Mouse (Mus musculus): ENCODE measurements at regions not wholly inside any gene's neighbourhood (a gene's known extent, or its start where the extent isn't known, plus 50 kb on each side); places are given as distances from the start of the nearest gene placed in this dataset.
A peak's percentile ranks its signal among the peaks of the same experiment; 100 is the strongest.

DNA sequence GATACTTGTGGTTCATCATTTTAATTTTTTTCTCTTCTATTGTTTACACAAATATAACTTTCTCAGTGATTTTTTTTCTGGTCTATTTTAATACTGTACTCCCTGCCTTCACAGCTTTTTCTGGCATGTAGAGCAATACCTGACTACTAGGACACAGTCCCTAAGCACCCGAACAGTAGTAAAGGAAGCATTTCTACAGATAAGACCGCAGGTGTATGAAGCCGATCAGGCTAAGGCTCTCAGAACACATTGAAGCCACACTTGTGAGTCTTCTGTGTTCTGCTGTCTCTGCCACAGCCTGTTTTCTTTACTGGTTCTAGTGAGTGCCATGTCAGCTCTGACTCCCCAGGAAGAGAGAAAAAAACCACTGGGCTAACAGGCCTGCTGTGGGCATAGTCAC, 102.2 kb upstream of the Peli1 start:
- Histone ChIP-seq H3K4me1 (no peaks in the 10 kb centered on the region), H3K4me3 (replicated peaks) (no peak overlapping the region), H3K4me2 (no peak overlapping the region), H3K27ac (no peak overlapping the region), H3K9me3 (no peaks in the 10 kb centered on the region), H3K27me3 (replicated peaks) (no peaks in the 10 kb centered on the region), H3K9ac (no peak overlapping the region), H3K36me3 (no peaks in the 10 kb centered on the region)
- no peak for ATAC-seq (ENCODE audit: insufficient read depth, low FRiP score, low read depth)
- 79% methylated on average over 3 of the region's 3 CpGs for WGBS

DNA sequence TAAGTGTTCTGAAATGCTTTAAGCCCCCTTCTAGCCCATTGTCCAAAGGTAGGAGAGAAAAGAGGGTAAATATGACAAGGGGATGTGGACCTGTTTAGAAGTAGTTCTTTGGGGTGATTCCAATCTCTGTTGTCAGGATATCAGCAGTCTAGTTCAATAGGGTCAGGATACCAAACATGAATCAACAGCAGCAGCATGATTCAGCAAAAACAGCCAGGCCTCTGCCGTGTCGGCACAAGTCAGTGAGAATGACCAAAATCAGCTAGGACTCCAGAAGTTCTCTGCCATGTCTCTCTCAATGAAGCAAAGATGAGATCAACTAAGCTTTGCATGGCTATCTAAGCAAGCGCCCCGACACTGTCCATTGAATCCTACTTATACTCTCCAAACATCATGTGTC, 97.5 kb upstream of the Peli1 start:
- ATAC-seq (ENCODE audit: insufficient read depth, low FRiP score, low read depth): no peak
- Histone ChIP-seq H3K27ac (no peak overlapping the region), H3K27me3 (replicated peaks) (no peaks in the 10 kb centered on the region), H3K4me2 (no peak overlapping the region), H3K4me1 (no peaks in the 10 kb centered on the region), H3K36me3 (no peaks in the 10 kb centered on the region), H3K9ac (no peak overlapping the region), H3K4me3 (replicated peaks) (no peak overlapping the region), H3K9me3 (no peaks in the 10 kb centered on the region)
- WGBS: 92% methylated on average over 4 of the region's 4 CpGs

DNA sequence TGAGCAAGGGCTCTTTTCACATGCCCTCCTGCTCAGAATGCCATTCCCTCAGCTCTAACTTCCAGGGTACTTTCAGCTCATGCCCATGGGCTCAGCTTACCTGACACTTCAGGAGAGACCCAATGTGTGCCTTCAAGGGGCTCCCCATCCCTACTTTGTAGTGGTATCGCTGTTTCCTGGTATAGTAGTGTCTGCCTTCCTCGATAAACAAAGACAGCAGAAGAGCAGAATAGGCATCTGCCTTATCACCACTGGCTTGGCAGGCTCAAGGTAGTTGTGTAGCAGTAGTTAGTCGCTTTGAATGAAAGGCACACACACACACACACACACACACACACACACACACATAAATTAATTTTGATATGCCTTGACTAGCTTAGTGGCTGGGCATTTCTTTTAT, 89.7 kb upstream of the Peli1 start:
- Histone ChIP-seq H3K9me3 (no peaks in the 10 kb centered on the region), H3K9ac (no peak overlapping the region), H3K27ac (no peak overlapping the region), H3K4me3 (replicated peaks) (no peak overlapping the region), H3K36me3 (no peaks in the 10 kb centered on the region), H3K27me3 (replicated peaks) (no peaks in the 10 kb centered on the region), H3K4me2 (no peak overlapping the region), H3K4me1 (no peaks in the 10 kb centered on the region)
- WGBS: 76% methylated on average over 3 of the region's 3 CpGs
- no peak for ATAC-seq (ENCODE audit: insufficient read depth, low FRiP score, low read depth)

DNA sequence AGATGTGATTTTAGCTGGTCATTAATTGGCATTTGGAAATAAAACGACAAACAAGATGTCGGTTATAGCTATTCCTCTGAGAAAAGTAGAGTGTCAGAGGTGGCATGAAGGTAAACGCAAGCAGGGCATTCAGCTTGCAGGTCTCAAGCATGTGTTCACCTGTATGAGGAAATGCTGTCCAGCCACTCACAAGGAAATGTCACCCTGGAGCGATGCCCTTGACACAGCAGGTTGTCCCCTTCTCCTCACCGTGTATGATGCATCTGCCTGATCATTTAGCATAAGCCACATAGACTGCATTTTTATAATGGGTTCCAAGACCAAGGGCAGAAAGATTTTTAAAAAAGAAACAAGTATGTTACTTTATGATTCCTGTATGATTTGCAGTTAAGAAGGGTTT, 83.9 kb upstream of the Peli1 start:
- no peak overlapping the region for H3K4me2 ChIP-seq
- no peaks in the 10 kb centered on the region for H3K27me3 ChIP-seq (replicated peaks)
- ATAC-seq (ENCODE audit: insufficient read depth, low FRiP score, low read depth): no peak
- no peak overlapping the region for H3K9ac ChIP-seq
- H3K4me1 ChIP-seq: no peaks in the 10 kb centered on the region
- H3K27ac ChIP-seq: no peak overlapping the region
- H3K36me3 ChIP-seq: no peaks in the 10 kb centered on the region
- no peaks in the 10 kb centered on the region for H3K9me3 ChIP-seq
- H3K4me3 ChIP-seq (replicated peaks): no peak overlapping the region
- 92% methylated on average over 5 of the region's 5 CpGs for WGBS

DNA sequence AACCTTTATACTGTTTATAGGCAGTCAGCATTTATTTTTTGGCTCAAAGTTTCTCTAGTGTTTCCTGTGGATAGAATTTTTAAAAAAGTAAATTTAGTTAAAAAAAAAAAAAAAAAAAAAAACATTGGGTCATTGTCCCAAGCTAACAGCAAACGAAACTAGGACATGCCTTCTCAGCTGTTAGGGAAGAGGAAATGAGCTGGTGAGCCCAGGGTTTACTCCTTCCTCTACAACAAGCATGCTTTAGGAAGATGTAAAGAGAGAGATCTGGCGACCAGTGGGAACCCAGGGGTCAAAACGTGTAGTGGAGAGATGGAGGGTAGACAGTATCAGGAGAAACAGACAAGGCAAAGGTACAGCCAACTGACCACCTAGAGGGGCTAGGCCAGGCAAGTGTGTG, 81.6 kb upstream of the Peli1 start:
- Histone ChIP-seq H3K27me3 (replicated peaks) (no peaks in the 10 kb centered on the region), H3K9ac (no peak overlapping the region), H3K4me2 (no peak overlapping the region), H3K4me3 (replicated peaks) (no peak overlapping the region), H3K4me1 (no peaks in the 10 kb centered on the region), H3K36me3 (no peaks in the 10 kb centered on the region), H3K9me3 (no peaks in the 10 kb centered on the region), H3K27ac (no peak overlapping the region)
- 73% methylated on average over 3 of the region's 3 CpGs for WGBS
- no peak for ATAC-seq (ENCODE audit: insufficient read depth, low FRiP score, low read depth)

DNA sequence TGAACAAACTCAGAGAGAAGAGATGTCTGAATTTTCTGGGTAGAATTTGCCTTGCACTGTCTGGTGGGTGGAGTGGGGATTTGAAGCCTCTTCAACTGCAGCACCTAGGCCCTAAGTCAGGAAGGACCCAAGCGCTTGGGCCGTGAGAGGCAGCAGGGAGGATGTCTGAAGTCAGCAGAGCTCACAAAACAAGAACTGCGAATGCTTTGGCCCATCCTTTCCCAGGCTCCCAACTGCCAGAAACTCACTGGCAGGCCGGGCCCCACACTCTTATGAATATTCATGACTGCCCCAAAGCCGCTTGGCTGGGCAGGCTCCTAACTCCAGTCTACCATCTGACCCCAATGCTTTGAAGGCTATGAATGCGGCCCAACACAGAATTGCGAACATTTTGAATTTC, 80.2 kb upstream of the Peli1 start:
- Histone ChIP-seq H3K36me3 (no peaks in the 10 kb centered on the region), H3K4me1 (peaks cover 5% of the 10 kb centered on the region; the same call in 1 of the 2 replicates), H3K9ac (no peak overlapping the region), H3K27ac (no peak overlapping the region), H3K27me3 (replicated peaks) (no peaks in the 10 kb centered on the region), H3K9me3 (no peaks in the 10 kb centered on the region), H3K4me3 (replicated peaks) (no peak overlapping the region), H3K4me2 (no peak overlapping the region)
- ATAC-seq (ENCODE audit: insufficient read depth, low FRiP score, low read depth): no peak
- WGBS: 64% methylated on average over 7 of the region's 7 CpGs

DNA sequence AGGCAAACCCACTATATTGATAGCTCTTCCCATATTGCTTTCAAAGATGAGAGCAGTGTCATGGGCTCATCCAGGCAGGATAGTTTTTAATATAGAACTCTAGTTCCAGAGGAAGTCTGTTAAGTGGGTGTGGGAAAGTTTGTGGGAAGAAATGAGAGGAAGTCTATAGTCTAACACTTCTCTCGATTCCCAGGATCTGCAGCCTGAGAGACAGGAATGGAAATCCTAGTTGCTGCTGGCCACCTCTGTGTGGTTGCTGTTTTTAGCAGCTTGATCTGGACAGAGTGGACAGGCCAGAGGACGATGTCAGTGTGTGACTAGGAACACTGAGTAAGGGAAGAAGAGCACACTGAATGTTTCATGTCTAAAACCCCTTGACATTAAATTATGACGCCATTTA, 76.8 kb upstream of the Peli1 start:
- no peaks in the 10 kb centered on the region for H3K27me3 ChIP-seq (replicated peaks)
- H3K36me3 ChIP-seq: no peaks in the 10 kb centered on the region
- H3K9me3 ChIP-seq: no peaks in the 10 kb centered on the region
- H3K4me1 ChIP-seq: peaks cover 5% of the 10 kb centered on the region; the same call in 1 of the 2 replicates
- ATAC-seq (ENCODE audit: insufficient read depth, low FRiP score, low read depth): no peak
- no peak overlapping the region for H3K27ac ChIP-seq
- H3K4me3 ChIP-seq (replicated peaks): no peak overlapping the region
- 55% methylated on average over 3 of the region's 3 CpGs for WGBS
- H3K9ac ChIP-seq: no peak overlapping the region
- H3K4me2 ChIP-seq: no peak overlapping the region

DNA sequence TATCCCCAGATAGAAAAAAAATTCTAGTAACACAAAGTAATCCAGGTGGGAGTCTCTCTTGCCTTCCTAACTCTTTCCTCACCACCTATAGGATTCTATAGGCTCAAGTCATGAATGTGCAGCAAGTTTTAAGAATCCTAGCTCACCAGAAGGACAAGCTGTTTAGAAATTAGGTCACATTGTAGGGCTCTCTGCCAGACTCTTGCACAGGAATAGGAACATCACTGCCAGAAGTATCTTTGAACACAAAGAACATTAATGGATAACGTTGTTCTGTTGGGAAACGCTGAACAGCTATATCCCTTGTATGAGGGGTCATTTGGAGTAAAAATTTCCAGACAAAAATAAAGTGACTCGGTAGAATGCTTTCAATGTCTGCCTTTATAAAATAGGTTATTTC, 75.6 kb upstream of the Peli1 start:
- Histone ChIP-seq H3K4me2 (no peak overlapping the region), H3K9ac (no peak overlapping the region), H3K36me3 (no peaks in the 10 kb centered on the region), H3K27ac (peak overlapping the region; percentile 18; the same call in 1 of the 2 replicates), H3K9me3 (no peaks in the 10 kb centered on the region), H3K4me1 (peaks cover 5% of the 10 kb centered on the region; the same call in 1 of the 2 replicates), H3K27me3 (replicated peaks) (no peaks in the 10 kb centered on the region), H3K4me3 (replicated peaks) (no peak overlapping the region)
- 51% methylated on average over 3 of the region's 3 CpGs for WGBS
- ATAC-seq (ENCODE audit: insufficient read depth, low FRiP score, low read depth): no peak

DNA sequence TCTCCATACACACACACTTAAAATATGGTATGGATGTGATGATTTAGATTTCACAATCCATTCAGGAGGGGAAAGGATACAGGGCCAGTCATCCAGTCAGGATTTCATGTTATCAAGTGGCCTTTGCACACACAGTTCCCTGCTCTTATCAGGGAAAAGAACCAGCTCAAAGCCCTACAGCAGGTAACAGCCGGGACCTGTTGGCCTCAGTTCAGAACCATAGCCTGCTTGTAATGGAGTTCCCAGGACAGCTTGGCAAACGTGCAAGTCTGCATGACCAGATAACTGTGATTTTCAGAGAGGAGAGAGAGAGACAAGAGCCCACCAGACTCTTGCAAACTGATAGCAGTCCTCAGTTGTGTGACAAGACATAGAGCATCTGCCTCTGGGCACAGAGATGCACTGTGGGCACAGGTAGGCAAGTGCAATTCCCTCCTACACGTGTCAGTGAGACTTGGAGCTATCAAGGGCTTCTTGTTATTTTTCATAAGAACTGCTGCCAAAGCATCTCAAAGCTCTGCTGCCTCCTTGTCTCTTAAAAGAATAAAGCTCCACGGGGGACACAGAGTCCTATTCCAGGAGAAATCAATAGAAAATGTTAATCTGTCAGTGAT, 74.9 kb upstream of the Peli1 start:
- H3K36me3 ChIP-seq: no peaks in the 10 kb centered on the region
- H3K27ac ChIP-seq: no peak overlapping the region
- H3K9ac ChIP-seq: no peak overlapping the region
- no peak overlapping the region for H3K4me2 ChIP-seq
- H3K9me3 ChIP-seq: no peaks in the 10 kb centered on the region
- 27% methylated on average over 4 of the region's 4 CpGs for WGBS
- no peak overlapping the region for H3K4me3 ChIP-seq (replicated peaks)
- no peaks in the 10 kb centered on the region for H3K27me3 ChIP-seq (replicated peaks)
- peaks cover 5% of the 10 kb centered on the region; the same call in 1 of the 2 replicates for H3K4me1 ChIP-seq
- ATAC-seq (ENCODE audit: insufficient read depth, low FRiP score, low read depth): no peak; the same call in 1 of the 2 replicates

DNA sequence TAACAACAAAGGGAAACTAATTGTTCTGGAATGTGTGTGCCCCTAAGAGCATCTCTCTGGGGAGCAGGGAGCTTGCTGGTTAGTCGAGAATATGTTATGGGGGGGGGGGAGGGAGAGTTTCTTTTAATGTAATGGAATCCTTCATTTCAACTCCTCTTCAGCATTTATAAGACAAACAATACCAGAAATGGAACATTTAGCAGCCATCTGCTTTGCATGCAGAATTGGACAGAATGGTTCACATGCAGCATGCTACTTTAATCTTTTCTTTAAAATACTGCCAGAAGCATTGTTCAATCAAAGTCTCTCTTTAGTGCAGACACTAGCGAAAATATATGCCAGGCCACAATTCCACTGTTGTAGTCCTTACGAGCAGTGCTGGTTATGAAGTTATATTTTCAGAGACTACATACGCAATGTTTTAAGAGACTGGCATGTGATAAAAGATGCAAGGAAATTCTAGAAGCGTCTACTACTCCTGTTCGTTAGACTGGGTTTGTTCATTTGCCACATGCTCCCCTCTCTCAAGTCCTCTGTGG, 74.2 kb upstream of the Peli1 start:
- WGBS: 72% methylated on average over 6 of the region's 6 CpGs
- H3K27ac ChIP-seq: no peak overlapping the region
- H3K9me3 ChIP-seq: no peaks in the 10 kb centered on the region
- no peak for ATAC-seq (ENCODE audit: insufficient read depth, low FRiP score, low read depth)
- H3K4me1 ChIP-seq: peaks cover 5% of the 10 kb centered on the region; the same call in 1 of the 2 replicates
- H3K4me3 ChIP-seq (replicated peaks): no peak overlapping the region
- no peak overlapping the region for H3K4me2 ChIP-seq
- H3K9ac ChIP-seq: no peak overlapping the region
- H3K27me3 ChIP-seq (replicated peaks): no peaks in the 10 kb centered on the region
- no peaks in the 10 kb centered on the region for H3K36me3 ChIP-seq

DNA sequence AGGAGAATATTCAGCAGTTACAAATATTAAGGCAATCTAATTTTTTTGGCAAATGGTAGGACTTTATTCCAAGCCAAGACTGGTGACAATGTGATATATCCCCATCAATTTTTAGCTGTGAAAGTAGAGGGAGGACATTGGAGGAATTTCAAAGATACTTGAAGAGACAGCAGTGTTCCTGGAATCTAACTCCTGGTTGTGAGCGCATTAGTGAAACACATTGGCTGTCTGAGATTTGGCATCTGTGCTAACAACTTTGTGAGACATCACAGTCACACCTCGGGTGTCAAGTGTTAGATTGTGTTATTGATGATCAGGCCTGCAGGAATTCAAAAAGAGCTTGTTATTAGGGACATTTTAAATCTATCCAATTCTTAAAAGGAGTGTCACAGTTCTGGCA, 71.3 kb upstream of the Peli1 start:
- H3K27me3 ChIP-seq (replicated peaks): no peaks in the 10 kb centered on the region
- no peak for ATAC-seq (ENCODE audit: insufficient read depth, low FRiP score, low read depth)
- no peaks in the 10 kb centered on the region for H3K36me3 ChIP-seq
- H3K27ac ChIP-seq: no peak overlapping the region
- peaks cover 5% of the 10 kb centered on the region; the same call in 1 of the 2 replicates for H3K4me1 ChIP-seq
- H3K4me2 ChIP-seq: no peak overlapping the region
- no peak overlapping the region for H3K9ac ChIP-seq
- WGBS: 73% methylated on average over 2 of the region's 2 CpGs
- no peaks in the 10 kb centered on the region for H3K9me3 ChIP-seq
- H3K4me3 ChIP-seq (replicated peaks): no peak overlapping the region

DNA sequence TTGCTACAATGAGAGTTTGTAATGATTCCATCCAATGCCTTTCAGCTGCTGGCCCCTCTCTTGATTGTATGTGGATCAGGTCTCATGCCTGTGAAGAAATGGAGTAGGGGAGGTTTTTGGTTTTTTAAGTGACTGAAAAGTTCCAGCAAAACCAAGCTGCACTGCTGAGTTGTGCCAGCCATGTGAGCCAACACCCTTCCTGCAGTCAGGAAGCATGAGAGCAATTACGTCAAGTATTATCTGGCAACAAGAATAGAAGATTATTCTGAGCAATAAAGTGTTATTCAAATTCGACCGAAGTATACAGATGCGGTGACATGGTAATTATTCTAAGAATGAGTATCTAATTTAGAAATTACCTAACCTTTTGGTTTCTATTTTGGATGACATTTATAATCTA, 67.0 kb upstream of the Peli1 start:
- Histone ChIP-seq H3K9me3 (no peaks in the 10 kb centered on the region), H3K27ac (no peak overlapping the region), H3K4me2 (no peak overlapping the region), H3K27me3 (replicated peaks) (no peaks in the 10 kb centered on the region), H3K4me1 (no peaks in the 10 kb centered on the region), H3K4me3 (replicated peaks) (no peak overlapping the region), H3K9ac (no peak overlapping the region), H3K36me3 (no peaks in the 10 kb centered on the region)
- no peak for ATAC-seq (ENCODE audit: insufficient read depth, low FRiP score, low read depth)
- 77% methylated on average over 4 of the region's 4 CpGs for WGBS

DNA sequence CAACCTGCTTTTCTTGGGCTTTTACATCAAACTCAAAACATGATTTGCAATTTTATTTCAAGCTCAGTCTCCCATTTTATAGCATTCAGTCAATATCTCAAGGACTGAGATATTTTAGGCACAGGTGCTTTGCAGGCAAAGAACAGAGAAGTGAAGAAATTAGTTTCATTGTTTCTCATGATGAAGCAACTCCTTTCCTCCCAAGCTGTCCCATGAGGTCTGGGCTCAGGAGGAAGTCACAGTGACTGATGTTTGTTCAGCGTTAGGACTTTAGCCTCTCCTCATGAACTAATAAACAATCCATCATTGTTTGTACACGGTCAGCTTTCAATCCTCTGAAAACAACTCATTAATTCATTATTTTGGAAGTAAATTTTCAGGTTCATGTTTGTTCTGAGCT, 66.6 kb upstream of the Peli1 start:
- Histone ChIP-seq H3K36me3 (no peaks in the 10 kb centered on the region), H3K9me3 (no peaks in the 10 kb centered on the region), H3K4me3 (replicated peaks) (no peak overlapping the region), H3K27me3 (replicated peaks) (no peaks in the 10 kb centered on the region), H3K9ac (no peak overlapping the region), H3K4me1 (no peaks in the 10 kb centered on the region), H3K4me2 (no peak overlapping the region), H3K27ac (no peak overlapping the region)
- no peak for ATAC-seq (ENCODE audit: insufficient read depth, low FRiP score, low read depth)
- 26% methylated on average over 2 of the region's 2 CpGs for WGBS

Data from stomach, embryonic 15.5 days (tissue).